Comparison of ENCODE assay signal across 14 mouse cellular contexts in the genomic region with DNA sequence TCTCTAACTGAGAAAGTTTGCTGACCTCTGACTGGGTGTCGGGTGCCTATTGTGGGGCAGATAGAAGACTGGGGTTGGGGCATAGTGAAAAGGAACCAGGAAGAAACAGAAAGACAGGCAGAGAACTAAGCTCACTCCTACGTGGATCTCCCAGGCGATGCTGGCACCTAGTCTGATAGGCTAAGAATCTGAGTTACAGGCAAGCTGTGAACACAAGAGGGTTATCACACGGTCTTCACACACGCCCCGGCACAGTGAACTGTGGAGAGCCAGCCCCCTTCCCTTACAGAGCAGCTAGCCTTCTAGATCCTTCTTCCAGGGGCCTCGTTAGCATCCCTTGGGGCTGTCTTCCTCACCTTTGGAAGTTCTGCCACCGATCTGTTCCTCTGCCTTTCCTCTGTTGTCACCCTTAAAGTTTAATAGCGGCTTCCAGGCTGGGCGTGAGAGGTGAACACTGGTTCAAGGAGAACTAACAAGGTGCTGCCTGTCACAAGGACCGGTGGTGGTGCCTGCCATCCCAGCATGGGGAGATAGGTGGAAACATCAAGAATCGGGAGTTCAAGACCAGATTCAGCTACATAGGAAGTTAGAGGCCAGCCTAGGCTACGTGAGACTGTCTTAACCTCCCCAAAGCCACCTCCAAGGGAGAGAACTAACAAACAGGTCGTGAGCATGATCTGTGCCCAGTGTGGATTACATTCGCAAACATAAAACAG. TPM values are rescaled to one million over a fixed set of nuclear protein-coding genes. Genes with fewer than 3 reads are reported as not detected.
A peak's percentile ranks its signal among the peaks of the same experiment; 100 is the strongest.
DNase-seq lines count a peak whose midpoint lies in the region; ATAC-seq and TF ChIP-seq lines count a peak whose summit lies in the region.
"Had no signal": no experiment of that assay in that cellular context is flagged by ENCODE, and none has a peak within 500 bp of the region (broad histone marks: within the 10 kb centered on the region; RNA-seq: fewer than 3 reads in every experiment).

No protein-coding gene starts in this region.

- no peak overlapping the region for H3K4me2 ChIP-seq in forebrain, embryonic 12.5 days
- H3K4me2 ChIP-seq in forebrain, postnatal 0 days (ENCODE audit: low read depth): no peak overlapping the region
- peak overlapping the region; percentile 37 for H3K4me2 ChIP-seq in liver, embryonic 12.5 days
- H3K4me2 ChIP-seq in stomach, postnatal 0 days (replicated peaks; ENCODE audit: low read depth): no peak overlapping the region
- H3K4me2 ChIP-seq: heart, embryonic 13.5 days; lung, embryonic 15.5 days had no signal

- TF ChIP-seq CTCF in forebrain, postnatal 0 days (IDR thresholded peaks at IDR 0.05; ENCODE audit: low read depth): no peak
- no peak for TF ChIP-seq CTCF in stomach, postnatal 0 days (IDR thresholded peaks at IDR 0.05; ENCODE audit: low read depth)

- H3K9ac ChIP-seq in forebrain, embryonic 12.5 days: no peak overlapping the region
- H3K9ac ChIP-seq in forebrain, postnatal 0 days: no peak overlapping the region
- H3K9ac ChIP-seq in liver, embryonic 12.5 days: peak overlapping the region; percentile 52
- no peak overlapping the region for H3K9ac ChIP-seq in stomach, postnatal 0 days (ENCODE audit: low read length)
- H3K9ac ChIP-seq: heart, embryonic 13.5 days; lung, embryonic 15.5 days had no signal

- H3K27me3 ChIP-seq in forebrain, embryonic 12.5 days: peaks cover 4% of the 10 kb centered on the region; the same call in 1 of the 2 replicates
- H3K27me3 ChIP-seq in forebrain, postnatal 0 days (ENCODE audit: insufficient read depth, low read length): no peaks in the 10 kb centered on the region
- H3K27me3 ChIP-seq in liver, embryonic 12.5 days (replicated peaks): no peaks in the 10 kb centered on the region
- no peaks in the 10 kb centered on the region for H3K27me3 ChIP-seq in stomach, postnatal 0 days (ENCODE audit: control insufficient read depth, insufficient read depth, low read length)
- H3K27me3 ChIP-seq: heart, embryonic 13.5 days; lung, embryonic 15.5 days; Patski had no signal

- WGBS in forebrain, embryonic 12.5 days: 81% methylated on average over 15 of the region's 15 CpGs
- WGBS in forebrain, postnatal 0 days: 83% methylated on average over 15 of the region's 15 CpGs
- 55% methylated on average over 15 of the region's 15 CpGs for WGBS in liver, embryonic 12.5 days (ENCODE audit: insufficient replicate concordance)
- WGBS in stomach, postnatal 0 days: 61% methylated on average over 15 of the region's 15 CpGs

- TF ChIP-seq EP300 in stomach, postnatal 0 days (optimal IDR thresholded peaks at IDR 0.05): no peak

- peaks cover 37% of the 10 kb centered on the region for H3K4me1 ChIP-seq in forebrain, embryonic 12.5 days
- peaks cover 5% of the 10 kb centered on the region; the same call in 1 of the 2 replicates for H3K4me1 ChIP-seq in forebrain, postnatal 0 days (ENCODE audit: insufficient read depth)
- H3K4me1 ChIP-seq in liver, embryonic 12.5 days: peaks cover 90% of the 10 kb centered on the region
- H3K4me1 ChIP-seq in stomach, postnatal 0 days (replicated peaks; ENCODE audit: control insufficient read depth, insufficient read depth): peaks cover 6% of the 10 kb centered on the region; the same call in 1 of the 2 replicates

- no peak for ATAC-seq in forebrain, embryonic 12.5 days (ENCODE audit: low FRiP score)
- no peak for ATAC-seq in forebrain, postnatal 0 days
- peak; percentile 56 for ATAC-seq in liver, embryonic 12.5 days
- ATAC-seq in stomach, postnatal 0 days (ENCODE audit: low FRiP score, low TSS enrichment): peak; percentile 3; the same call in 1 of the 2 replicates
- ATAC-seq: Patski had no signal

- H3K4me3 ChIP-seq in forebrain, embryonic 12.5 days (replicated peaks): no peak overlapping the region
- no peak overlapping the region for H3K4me3 ChIP-seq in forebrain, postnatal 0 days (ENCODE audit: low read depth, low read length)
- H3K4me3 ChIP-seq in liver, embryonic 12.5 days: no peak overlapping the region
- no peak overlapping the region for H3K4me3 ChIP-seq in stomach, postnatal 0 days (ENCODE audit: low read depth, low read length)
- H3K4me3 ChIP-seq: heart, embryonic 13.5 days; lung, embryonic 15.5 days had no signal

- peak overlapping the region; percentile 53 for H3K27ac ChIP-seq in forebrain, embryonic 12.5 days
- H3K27ac ChIP-seq in forebrain, postnatal 0 days (ENCODE audit: low read depth, low read length): no peak overlapping the region
- peak overlapping the region; percentile 64 for H3K27ac ChIP-seq in liver, embryonic 12.5 days
- H3K27ac ChIP-seq in stomach, postnatal 0 days (replicated peaks): peak overlapping the region; percentile 77
- H3K27ac ChIP-seq: heart, embryonic 13.5 days; lung, embryonic 15.5 days had no signal

- no peaks in the 10 kb centered on the region for H3K36me3 ChIP-seq in forebrain, embryonic 12.5 days (replicated peaks)
- H3K36me3 ChIP-seq in forebrain, postnatal 0 days (ENCODE audit: insufficient read depth): no peaks in the 10 kb centered on the region
- H3K36me3 ChIP-seq in liver, embryonic 12.5 days: no peaks in the 10 kb centered on the region
- H3K36me3 ChIP-seq in stomach, postnatal 0 days (ENCODE audit: control insufficient read depth, insufficient read depth, low read length): no peaks in the 10 kb centered on the region
- H3K36me3 ChIP-seq: heart, embryonic 13.5 days; lung, embryonic 15.5 days had no signal

- no peaks in the 10 kb centered on the region for H3K9me3 ChIP-seq in forebrain, embryonic 12.5 days
- no peaks in the 10 kb centered on the region for H3K9me3 ChIP-seq in forebrain, postnatal 0 days (ENCODE audit: low read length)
- no peaks in the 10 kb centered on the region for H3K9me3 ChIP-seq in liver, embryonic 12.5 days (replicated peaks)
- H3K9me3 ChIP-seq in stomach, postnatal 0 days (ENCODE audit: control insufficient read depth, low read length): no peaks in the 10 kb centered on the region
- H3K9me3 ChIP-seq: heart, embryonic 13.5 days; lung, embryonic 15.5 days had no signal

- DNase-seq in forebrain, postnatal 0 days: no peak
- DNase-seq in spleen, postnatal 10 days (ENCODE audit: low spot score in 2 of 2): peak; percentile 42 to 64
- DNase-seq in spleen, adult 12 weeks (ENCODE audit: low spot score): no peak
- peak; percentile 24 for DNase-seq in stomach, postnatal 0 days (ENCODE audit: low spot score)
- no peak for DNase-seq in heart, postnatal 4 days
- no peak for DNase-seq in heart, adult 9 months (ENCODE audit: low spot score in 2 of 2)
- DNase-seq: cerebellum, postnatal 25 days; kidney, adult 8-10 months had no signal

RNA-seq across cellular contexts. Expression of a gene that starts 23.7 kb away (rescaled TPM):
- polyA plus RNA-seq in forebrain, embryonic 12.5 days (2016; fragmentation: Nextera tagmentation; extraction: Ambion mirVana): not detected in 2 replicates
- total RNA-seq in forebrain, postnatal 0 days (2014; rRNA removed): not detected in 2 replicates
- 0.24 TPM in 1 of 2 replicates, not detected in the other for polyA plus RNA-seq in forebrain, postnatal 0 days (2015; fragmentation: Nextera tagmentation; extraction: Ambion mirVana)
- polyA plus RNA-seq in liver, embryonic 12.5 days (2016; fragmentation: Nextera tagmentation; extraction: Ambion mirVana): not detected in 2 replicates
- not detected in 2 replicates for polyA plus RNA-seq in stomach, postnatal 0 days (2015; fragmentation: Nextera tagmentation; extraction: Ambion mirVana)
- total RNA-seq in heart, postnatal 4 days (2021): under 1 TPM in 1 of 2 experiments, not detected in 1; 0.24 TPM
- total RNA-seq: layer of hippocampus, postnatal 14 days had no signal
- polyA plus RNA-seq: heart, embryonic 13.5 days; lung, embryonic 15.5 days; Patski had no signal

RNA-seq across cellular contexts. Expression of a gene that starts 32.1 kb away (rescaled TPM):
- polyA plus RNA-seq in forebrain, embryonic 12.5 days (2016; fragmentation: Nextera tagmentation; extraction: Ambion mirVana): 0.27 and 0.40 TPM in 2 replicates
- not detected in 2 replicates for total RNA-seq in forebrain, postnatal 0 days (2014; rRNA removed)
- polyA plus RNA-seq in forebrain, postnatal 0 days (2015; fragmentation: Nextera tagmentation; extraction: Ambion mirVana): 0.13 and 0.25 TPM in 2 replicates
- 0.57 and 0.66 TPM in 2 replicates for polyA plus RNA-seq in liver, embryonic 12.5 days (2016; fragmentation: Nextera tagmentation; extraction: Ambion mirVana)
- polyA plus RNA-seq in stomach, postnatal 0 days (2015; fragmentation: Nextera tagmentation; extraction: Ambion mirVana): 2.7 and 3.1 TPM in 2 replicates
- 1 to 10 TPM; 4.2 to 5.5 TPM for total RNA-seq in heart, postnatal 4 days (2021)
- total RNA-seq: layer of hippocampus, postnatal 14 days had no signal

Comparison
In these comparisons a context has a peak if more than half of its experiments do, and no peak if none do; other contexts are left out.
1. DNase-seq: peak in spleen, postnatal 10 days (2 of 2) and stomach, postnatal 0 days (single experiment); none in forebrain, postnatal 0 days (single experiment), spleen, adult 12 weeks (single experiment), heart, postnatal 4 days (single experiment) and heart, adult 9 months (0 of 2).
2. ATAC-seq: peak in liver, embryonic 12.5 days (single experiment) and stomach, postnatal 0 days (single experiment); none in forebrain, embryonic 12.5 days (single experiment) and forebrain, postnatal 0 days (single experiment).